Mouse (Mus musculus): ENCODE measurements around the gene Ms4a13.
"Not testable (repeated sequence)": the region's sequence is repeated elsewhere in the genome, so short reads cannot be mapped to it uniquely, and the experiment has no call there.

Gene Ms4a13

DNA sequence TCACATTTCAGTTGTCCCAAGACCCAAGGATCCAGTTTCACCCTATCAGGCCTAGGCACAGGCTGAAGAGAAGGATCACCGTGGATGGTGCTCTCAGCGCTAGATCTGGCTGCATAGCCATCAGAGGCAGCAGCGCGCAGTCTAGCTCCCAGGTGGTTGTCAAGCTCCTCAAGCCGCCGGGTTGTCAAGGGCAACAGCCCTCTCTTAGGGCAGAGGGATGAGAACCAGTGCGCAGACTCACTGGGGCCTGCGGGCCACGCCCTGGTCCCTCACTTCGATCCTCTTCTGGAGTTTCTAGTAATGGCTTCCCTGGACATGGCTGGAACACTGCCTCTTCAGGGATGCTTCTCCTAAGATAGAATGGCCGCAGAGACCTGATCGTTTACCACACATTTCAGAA lies at the start of gene Ms4a13:
TSS of gene Ms4a13 (minus strand) at position 192 of the 400 bp plus-strand sequence.
- in situ Hi-C loops (cut with MboI, MseI): no loop called here

DNA sequence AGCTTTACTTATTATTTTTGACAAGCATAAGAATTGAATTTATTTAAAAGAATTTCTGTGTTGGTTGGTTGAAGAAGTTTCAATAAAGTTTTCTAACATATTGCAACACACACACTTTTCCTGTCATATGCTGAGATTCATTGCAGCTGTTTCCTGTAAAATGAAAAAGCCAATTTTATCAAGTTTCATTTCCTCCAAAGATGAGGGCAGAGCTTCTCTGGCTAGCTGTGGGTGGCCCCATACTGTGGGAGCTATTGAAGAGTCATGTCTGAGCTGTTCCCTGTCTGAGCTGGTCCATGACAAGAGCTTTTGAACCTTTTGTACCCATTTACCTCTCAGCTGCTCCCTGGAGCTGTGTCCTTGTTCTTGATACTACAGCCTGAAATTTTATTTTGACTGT lies 47.7 kb upstream of the Ms4a13 start:
- in situ Hi-C loops (cut with MboI, MseI): no loop called here

DNA sequence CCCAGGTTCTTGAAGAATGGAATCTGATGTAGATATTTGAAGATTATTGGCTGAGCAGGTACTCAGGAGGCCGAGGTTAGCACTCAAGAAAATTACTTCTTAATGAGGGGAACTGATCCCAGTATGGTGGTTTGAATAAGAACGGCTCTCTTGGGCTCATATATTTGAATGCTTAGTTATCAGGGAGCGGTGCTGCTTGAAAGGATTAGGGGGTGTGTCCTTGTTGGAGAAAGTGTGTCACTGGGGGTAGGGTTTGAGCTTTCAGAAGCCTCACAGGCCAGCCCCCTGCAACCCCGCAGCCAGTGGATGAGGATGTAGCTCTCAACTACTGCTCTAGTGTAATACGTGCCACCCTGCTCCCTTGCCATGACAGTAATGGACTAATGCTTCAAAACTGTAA lies 46.0 kb upstream of the Ms4a13 start:
- in situ Hi-C loops (cut with MboI, MseI): no loop called here

DNA sequence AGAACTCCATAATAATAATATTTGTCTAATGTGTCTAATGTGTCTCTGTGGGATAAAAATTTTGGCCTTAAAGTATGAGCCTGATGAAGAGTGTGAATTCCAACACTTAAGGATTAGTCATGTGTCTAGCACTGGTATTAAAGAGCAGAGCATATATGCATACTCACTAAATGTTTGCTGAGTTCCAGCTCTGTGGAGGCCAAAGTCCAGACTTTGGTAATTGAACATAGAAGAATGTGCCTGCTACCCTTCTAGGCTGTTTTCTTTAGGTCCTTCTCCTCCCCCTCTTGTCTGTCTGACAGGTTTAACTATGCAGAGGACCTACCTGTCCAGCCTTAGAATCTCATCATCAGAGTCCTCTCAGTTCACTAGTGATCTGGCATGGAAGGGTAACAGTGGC lies 39.3 kb upstream of the Ms4a13 start:
- in situ Hi-C loops (cut with MboI, MseI): no loop called here

DNA sequence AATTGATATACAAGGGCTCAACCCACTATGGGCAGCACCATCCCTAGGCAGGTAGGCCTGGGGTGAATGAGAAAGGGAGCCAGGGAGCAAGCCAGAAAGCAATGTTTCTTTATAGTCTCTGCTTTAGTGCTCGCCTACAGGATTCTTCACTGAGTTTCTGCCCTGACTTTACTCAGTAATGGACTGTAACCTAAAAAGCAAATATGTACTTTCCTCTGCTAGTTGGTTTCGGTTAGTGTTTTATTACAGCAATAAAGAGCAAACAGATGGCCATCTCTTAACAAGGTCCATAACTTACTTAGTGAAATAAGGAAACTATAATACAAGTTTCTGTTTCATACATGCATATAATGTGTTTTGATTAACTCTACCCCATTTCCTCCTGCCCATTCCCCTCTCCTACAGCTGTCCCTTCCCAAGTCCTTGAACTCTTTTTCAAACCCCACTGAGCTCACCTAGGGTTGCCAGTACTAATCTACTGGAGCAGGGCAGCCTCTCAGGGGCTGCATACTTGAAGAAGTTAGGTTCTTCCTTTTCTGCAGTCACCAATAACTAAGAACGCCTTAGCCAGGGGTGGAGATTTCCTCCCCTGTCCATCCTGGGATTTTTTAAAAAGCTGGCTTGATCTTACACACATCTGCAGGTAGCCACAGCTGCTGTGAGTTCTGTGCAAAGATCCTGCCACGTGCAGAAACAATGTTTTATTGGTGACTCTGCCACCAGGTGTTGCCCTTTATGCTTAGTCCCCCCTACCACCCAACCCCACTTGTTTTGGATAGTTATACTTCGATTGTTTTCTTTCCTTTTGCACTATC lies 38.6 kb upstream of the Ms4a13 start:
- in situ Hi-C loops (cut with MboI, MseI): no loop called here

DNA sequence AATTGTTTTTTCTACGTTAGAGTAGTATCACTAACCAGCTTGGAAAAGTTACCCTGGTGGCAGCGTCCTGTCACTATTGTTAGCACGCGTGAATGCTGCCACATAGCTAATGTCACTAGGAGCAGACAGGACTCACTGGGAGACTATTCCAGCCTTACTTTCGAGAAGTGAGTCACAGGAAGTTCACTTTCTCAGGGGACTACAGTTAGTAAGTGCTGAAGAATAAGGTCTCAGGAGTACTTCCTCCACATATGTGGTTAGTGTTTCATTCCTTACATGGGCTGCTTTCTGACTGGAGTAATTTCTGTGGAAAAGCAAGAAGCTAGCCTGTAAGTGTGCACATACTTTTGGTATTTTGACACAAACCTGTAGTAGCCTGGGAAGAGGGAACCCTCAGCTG lies 37.7 kb upstream of the Ms4a13 start:
- in situ Hi-C loops (cut with MboI, MseI): no loop called here

DNA sequence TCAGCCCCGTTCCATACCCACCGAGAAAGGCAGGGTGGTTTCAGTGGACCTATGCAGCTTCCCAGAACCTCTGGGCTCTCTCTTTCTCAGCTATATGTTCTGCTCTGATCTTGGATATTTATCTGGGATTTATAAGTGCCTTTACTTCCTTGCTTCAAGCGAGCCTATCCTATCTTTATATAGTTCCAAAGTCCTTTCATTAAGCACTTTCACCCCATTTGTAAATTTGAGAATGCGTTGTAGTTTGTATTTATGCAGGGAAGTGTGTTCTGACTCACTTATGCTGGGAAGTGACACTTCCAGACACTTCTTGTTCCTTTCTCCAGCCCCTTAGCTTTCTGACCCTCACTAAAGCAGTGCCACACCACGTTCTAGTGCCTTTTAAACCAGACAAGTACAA lies 35.8 kb upstream of the Ms4a13 start, which contains the start of gene Ms4a12:
TSS of gene Ms4a12 (minus strand) at position 101 of the 400 bp plus-strand sequence.
- in situ Hi-C loops (cut with MboI, MseI): no loop called here

DNA sequence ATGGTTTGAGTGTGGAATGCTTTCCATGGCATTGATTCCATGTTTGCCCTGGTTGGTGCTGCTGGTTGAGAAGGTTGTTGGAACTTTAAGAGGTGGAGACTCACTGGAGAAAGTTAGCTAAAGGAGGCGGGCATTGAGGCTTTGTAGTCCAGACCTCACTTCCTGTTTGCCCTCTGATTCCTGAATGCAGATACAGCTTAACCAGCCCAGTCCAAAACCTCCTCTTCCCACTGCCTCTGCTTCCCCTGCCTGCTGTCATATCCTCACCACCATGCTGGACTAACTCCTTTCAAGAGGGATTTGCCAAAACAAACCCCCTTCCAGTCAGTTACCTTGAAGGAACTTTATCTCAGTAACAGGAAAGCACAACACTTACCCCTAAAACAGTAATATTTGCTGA lies 4.0 kb downstream of the Ms4a13 start:
- in situ Hi-C loops (cut with MboI, MseI): loop anchor here (5.0 kb wide), 1 partner anchor 100 kb away; no protein-coding TSS in a partner anchor

DNA sequence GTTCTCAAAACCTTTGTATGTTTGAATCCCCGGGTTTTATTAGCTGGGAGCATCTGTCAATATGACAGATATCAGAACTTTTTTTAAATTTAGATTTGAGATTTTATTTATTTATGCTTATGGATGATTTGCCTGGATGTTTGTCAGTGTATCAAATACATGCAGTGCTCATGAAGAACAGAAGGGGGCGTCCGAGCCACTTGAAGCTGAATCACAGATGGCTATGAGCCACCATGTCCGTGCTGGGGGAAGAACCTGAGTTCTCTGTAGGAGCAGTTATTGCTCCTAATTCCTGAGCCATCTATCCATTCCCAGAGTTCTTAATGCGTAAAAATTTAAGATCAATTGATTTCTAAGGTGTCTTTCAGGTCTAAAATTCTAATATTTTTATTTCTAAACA lies 12.4 kb downstream of the Ms4a13 start:
- in situ Hi-C loops (cut with MboI, MseI): no loop called here

DNA sequence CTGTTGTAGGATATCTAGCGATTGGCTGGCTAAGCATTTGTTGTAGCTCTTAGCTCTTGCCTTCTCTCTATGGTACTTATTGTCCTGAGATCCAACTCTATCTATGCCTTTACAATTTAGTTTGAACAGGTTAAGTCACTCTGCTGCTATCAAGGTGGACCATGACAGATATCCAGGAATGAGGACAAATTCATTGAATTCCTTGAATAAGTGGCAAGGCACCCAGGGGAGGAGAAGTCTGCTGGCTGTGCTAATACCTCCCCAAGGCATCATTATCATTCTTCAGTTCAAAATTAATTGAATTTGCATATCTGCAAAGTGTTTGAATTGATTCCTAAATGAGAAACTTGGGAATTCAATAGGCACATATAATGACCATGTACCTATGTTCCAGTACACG lies 19.1 kb downstream of the Ms4a13 start:
- in situ Hi-C loops (cut with MboI, MseI): no loop called here

DNA sequence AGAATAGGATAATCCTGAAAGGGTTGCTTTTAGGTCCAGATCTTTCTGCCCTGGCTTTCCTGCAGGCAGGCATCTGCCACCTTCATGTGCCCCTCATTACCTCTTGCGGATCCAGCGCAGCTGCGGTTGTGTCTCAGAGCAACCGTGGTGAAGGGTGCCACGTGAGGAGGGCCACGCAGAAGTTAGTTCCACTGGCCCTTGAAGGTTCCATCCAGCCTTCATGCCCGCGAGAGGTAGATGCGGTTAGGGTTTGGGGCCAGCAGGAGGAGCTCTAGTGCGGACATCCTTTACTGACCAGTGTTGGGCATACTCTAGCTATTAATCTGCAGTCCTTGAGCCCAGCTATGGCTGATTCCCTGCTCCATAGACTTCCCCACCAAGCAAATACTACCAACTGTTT lies 31.4 kb downstream of the Ms4a13 start, which contains the start of gene 1700025F22Rik:
TSS of gene 1700025F22Rik (minus strand) at position 149 of the 400 bp plus-strand sequence.
- in situ Hi-C loops (cut with MboI, MseI): no loop called here

DNA sequence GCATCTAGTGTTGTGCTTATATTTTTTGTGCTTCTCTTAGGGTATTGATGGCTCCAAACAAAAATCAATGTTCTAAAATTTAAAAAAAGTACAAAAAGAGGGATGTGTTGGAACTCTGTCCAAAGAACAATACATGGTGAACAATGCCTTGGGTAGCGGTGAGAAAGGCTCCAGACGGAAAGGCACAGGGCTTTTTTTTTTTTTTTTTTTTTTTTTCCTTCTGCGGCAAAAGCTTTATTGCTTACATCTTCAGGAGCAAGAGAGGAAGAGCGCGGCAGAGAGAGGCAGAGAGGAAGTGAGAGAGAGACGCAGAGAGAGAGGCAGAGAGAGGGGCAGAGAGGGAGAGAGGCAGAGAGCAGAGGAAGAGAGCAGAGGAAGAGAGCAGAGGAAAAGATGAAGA lies 38.6 kb downstream of the Ms4a13 start:
- in situ Hi-C loops (cut with MboI, MseI): not testable (repeated sequence)

DNA sequence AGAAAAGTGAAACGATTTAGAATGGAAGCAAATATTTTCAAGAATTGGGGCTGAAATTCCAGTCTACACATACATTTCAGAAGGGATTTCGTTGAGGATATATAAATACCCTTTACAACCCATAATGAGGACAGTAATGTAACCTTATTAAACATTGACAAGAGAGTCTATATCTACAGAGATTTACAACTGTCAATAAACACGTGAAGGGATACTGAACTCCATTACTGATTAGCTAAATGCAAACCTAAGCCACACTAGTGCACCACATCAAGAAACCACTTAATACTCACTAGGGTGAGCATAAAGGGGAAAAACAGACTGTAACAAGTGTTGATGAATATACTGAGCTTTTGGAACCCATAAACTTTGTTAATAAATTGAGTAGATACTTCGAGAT lies 61.2 kb downstream of the Ms4a13 start:
- in situ Hi-C loops (cut with MboI, MseI): loop anchor here (5.0 kb wide), 1 partner anchor 78 kb away; no protein-coding TSS in a partner anchor

DNA sequence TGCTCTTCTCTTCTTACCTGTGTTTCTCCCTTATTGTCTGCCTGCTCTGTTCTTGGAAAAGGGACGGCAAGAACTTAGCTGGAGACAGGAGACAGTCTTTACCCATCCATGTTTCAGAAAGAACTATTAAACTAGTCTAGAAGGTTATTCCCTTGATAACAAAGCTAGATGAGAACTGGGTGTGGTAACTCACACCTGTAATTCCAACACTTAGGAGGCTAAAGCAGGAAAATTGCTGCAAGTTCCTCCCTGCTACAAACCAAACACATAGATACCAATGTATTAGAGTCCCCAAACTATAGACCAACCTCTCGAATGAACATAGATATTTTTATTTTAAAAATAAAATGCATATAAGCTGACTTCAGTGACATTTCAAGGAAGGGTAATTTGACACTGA lies 61.7 kb downstream of the Ms4a13 start:
- in situ Hi-C loops (cut with MboI, MseI): loop anchor here (5.0 kb wide), 1 partner anchor 78 kb away; no protein-coding TSS in a partner anchor

DNA sequence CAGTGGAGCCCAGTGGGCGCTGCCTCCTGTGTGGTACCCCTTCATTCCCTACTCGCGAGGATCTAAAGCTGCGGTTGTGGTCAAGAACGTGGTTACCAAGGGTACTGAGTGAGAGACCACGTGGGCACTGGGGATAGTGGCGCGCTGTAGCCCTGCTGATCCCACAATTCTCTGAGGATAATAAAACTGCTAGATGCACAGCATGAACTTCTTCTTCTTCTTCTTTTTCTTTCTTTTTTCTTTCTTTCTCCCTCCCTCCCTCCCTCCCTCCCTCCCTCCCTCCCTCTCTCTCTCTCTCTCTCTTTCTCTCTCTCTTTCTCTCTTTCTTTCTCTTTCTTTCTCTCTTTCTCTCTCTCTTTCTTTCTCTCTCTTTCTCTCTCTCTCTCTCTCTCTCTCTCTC lies 65.8 kb downstream of the Ms4a13 start, which contains the start of gene 1700017D01Rik:
TSS of gene 1700017D01Rik (minus strand) at position 101 of the 400 bp plus-strand sequence.
- in situ Hi-C loops (cut with MboI, MseI): not testable (repeated sequence)

DNA sequence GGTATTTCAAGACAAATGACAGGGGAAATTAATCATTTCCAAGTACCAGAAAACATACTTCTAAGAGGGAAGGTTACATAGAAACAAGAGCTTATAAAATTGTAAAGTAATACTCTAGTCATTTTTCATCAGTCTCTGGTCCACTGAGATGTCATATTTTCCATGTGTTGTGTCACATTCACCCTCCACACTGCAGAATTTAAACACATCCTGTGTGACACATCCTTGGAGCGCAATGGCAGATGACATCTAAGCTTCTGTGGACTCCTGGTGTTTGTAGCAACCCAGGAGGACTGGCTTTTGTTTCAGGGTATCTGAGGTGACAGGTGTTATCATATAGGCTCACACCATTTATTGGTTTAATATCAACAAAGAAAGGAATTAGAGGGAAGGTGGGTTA lies 66.8 kb downstream of the Ms4a13 start:
- in situ Hi-C loops (cut with MboI, MseI): no loop called here

DNA sequence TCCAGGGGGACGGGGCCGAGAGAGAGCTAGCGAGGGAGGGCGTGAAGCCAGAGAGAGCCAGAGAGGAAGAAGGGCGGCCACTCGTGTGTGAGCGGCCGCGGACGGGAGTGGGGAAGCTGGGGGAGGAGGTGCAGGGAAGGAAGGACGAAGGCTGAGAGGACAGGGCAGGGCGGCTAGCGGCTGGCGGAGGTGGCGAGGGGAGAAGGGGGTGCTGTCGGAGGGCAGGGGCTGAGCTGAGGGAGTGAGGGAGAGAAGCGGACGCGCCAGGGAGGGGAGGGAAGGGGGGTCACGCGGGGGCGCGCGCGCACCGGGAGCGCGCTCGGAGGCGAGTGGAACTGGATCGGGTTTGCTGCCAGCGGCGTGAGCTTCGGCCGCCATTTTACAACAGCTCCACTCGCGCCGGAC lies 75.5 kb downstream of the Ms4a13 start:
- in situ Hi-C loops (cut with MboI, MseI): not testable (repeated sequence)

Data from T-helper 1 cell (primary cell).